Mouse (Mus musculus) CD4-positive naive resting alpha-beta T cell, adult 76 days (primary cell): ENCODE measurements around the gene Gm49416. TPM values are rescaled to one million over a fixed set of nuclear protein-coding genes. Genes with fewer than 3 reads are reported as not detected.

Experiments
- total RNA-seq: library from RNA; stranded (reverse); gene quantifications from one replicate; pipeline ENCODE4 v1.2.4, GENCODE M21; 2023

Gm49416 gene
- total RNA-seq: 3.8 TPM

DNA sequence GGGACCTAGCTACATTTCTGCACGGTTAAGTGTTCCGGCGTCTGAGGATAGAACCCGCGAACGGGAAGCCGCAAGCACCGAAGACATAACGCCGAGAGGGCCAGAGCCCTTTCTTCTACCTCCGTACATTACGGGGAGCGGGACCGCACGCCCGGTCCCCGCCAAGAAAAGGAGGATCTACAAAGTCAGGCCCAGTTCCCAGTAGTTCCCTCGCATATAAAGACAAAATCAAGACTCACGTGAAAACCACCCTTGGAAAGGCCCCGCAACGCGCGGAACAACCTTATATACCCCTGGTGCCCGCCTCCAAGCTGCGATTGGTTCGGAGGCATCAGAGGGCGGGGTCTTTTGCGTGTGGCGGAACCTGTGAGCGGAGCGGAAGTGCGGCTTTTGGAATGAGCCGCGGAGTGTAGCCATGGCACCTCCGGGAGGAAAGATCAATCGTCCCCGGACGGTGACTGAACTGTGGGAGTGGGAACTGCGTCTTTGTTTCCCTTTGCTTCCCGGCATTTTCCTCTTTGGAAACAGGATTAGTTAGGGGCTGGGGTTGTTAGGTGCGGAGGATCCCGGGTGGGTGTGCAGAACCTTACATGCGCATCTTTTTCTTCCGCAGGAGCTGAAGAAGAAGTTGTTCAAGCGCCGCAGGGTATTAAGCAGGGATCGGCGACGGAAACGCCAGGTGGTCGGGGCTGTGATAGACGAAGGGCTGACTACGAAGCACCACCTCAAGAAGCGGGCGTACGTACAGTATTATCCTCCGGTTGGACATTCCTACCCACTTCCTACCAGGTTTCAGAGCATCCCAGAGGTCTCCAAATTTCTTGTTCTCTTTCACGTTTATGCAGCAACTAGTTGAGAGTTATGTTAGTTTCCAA is at the start of gene Gm49416, which contains the start of gene 1810009A15Rik:
TSS of gene Gm49416 (plus strand) at position 416 of the 875 bp plus-strand sequence.
TSS of gene 1810009A15Rik (plus strand) at position 343 of the 875 bp plus-strand sequence.

DNA sequence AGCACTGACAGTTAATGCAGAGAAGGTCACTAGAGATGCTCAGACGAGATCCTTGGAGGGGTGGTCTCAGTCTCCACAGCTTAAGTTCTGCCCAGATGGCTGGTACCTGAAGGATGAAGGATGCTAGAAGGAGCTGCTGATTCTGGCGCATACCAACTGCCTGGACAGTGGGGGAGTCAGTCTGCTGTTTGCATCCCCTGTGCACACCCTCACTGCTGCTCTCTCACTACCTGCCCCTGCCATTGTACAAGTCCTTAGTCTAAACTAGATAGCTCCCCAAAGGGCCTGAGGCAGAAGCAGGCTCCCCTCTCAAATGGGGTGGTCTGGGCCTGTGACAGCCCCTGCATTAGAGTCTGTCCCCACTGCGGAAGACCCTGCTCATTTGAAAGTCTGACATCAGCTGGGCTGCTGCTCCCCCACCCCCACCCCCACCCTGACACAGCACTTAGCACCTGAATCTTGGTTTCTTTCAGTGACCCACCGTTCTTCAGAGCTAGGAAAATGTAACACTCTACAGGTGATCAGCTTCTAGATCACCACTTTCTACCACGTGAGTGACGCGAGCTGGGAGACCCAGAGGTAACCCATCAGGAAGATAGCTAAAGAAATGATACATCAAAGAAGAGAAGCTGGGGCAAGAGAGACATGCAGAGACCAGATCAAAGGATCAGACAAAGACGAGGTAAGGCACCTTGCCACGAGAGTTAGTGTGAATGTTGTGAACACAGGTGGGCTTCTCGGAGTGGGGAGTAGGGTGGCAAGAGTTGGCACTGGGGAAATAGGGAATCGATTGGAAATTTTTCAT is 49.4 kb upstream of the Gm49416 start, which contains the start of gene Gng3:
TSS of gene Gng3 (minus strand) at position 92 of the 805 bp plus-strand sequence.

DNA sequence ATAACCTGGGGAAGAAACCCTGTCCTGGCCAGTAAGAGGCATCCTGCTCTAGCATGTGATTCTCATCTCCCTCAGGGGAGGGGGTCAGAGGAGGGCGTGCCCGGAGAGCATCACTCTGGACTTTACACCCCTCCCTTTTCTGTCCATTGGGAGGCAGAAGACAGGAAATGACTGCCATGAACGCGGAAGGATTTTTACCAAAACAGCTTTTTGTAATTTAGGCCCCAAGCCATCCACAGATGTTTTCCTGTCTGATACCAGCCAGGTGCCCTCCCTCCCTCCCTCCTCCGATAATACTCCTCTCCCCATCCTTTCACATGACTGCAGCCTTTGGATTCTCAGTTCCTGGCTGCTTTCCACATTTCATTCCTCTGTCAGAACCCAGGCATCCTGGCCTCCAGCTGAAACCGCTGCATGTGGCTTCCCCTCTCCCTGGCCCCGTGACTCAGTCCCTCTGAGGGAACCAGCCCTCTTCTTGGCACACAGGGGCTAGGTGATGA is 38.3 kb upstream of the Gm49416 start, which contains the start of gene Lrrn4cl:
TSS of gene Lrrn4cl (plus strand) at position 367 of the 500 bp plus-strand sequence.

DNA sequence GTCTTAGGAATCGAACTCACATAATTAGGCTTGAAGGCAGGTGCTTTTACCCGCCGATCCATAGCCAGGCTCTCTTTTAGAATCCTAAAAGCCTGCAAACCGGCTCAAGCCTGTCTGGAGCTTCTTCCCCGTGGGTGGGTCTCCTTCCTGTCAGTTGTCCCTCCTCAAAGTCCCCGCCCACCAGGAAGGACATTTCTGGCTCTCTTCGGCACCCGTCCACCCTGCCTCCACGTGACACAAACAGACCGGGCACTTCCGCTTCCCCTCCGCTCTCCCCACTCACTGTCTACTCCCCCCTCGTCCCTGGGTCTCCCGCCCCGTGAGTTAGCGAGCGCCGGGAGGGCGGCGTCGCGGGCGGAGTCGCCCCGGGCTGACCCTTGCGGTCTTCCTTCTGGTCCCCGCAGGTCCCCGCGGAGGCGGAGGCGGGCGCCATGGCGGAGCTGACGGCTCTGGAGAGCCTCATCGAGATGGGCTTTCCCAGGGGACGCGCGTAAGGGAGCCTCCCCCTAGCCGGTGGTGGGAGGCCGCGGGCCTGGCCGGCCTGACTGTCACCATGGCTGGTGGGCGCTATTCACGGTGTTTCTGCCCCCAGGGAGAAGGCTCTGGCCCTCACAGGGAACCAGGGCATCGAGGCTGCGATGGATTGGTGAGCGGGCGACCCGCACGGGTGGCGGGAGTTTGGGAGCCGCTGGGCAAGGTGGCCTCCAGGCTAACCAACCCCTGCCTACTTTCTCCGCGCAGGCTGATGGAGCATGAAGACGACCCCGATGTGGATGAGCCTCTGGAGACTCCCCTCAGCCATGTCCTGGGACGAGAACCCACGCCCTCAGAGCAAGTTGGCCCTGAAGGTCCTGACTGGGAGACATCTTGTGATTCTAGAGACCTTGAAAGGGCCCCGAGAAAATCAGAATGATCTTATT is 17.2 kb upstream of the Gm49416 start, which contains the start of gene Ubxn1:
TSS of gene Ubxn1 (plus strand) at position 230 of the 920 bp plus-strand sequence.

DNA sequence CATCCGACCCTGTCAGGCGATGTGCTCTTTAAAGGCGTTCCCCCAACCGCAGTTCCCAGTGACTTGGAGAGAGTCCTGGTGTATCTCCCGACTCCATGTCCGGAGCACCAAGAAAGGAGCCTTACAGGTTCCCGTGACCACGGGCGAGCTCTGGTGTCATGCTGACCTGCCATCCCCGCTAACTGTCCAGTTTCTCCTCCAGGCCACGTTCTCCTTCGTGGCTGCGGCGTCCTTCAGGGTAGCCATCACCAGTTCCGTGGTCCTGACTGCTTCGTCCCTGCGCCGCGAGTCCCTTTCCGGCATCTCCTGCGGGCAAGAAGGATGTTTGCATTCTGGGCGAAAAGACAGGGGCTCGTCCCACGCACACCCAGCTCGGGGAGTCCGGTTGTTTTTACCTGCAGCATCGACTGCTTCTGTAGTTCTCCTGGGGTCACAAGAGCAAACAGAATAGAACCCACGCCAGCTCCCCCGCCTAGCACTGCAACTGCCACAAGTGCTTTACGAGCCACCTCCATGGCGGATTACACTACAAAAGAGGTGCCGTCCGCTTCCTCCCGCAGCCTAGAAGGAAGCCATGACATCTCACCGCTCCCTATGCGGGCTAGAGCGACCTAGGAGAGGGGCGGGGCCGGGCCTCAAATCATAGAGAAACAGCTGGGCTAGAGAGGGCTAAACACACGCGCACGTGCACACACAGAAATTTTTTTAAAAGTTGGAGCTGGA is 8.3 kb upstream of the Gm49416 start, which contains the start of gene Uqcc3:
TSS of gene Uqcc3 (minus strand) at position 613 of the 723 bp plus-strand sequence.

DNA sequence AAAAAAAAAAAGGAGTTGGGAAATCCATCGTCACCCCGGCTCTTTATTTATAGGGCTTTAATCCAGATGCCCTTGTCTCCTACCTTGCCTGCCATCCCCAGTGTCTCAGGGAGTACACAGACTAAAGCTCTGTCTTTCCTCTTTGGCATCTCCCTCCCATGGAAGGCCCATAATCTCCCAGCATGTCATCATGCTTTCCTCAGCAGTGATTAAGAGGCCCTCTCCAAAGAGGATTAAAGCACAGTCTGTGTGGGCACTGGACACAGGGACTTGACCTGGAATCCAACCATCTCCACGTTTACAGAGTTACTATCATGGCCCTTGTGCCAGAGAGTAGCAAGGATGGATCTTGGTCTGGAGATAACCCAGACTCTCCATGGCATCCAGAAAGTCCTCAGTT is 5.1 kb upstream of the Gm49416 start, which contains the start of the genes Lbhd1 and Gm49403:
TSS of gene Lbhd1 (plus strand) at position 117 of the 400 bp plus-strand sequence.
TSS of gene Gm49403 (plus strand) at position 315 of the 400 bp plus-strand sequence.

DNA sequence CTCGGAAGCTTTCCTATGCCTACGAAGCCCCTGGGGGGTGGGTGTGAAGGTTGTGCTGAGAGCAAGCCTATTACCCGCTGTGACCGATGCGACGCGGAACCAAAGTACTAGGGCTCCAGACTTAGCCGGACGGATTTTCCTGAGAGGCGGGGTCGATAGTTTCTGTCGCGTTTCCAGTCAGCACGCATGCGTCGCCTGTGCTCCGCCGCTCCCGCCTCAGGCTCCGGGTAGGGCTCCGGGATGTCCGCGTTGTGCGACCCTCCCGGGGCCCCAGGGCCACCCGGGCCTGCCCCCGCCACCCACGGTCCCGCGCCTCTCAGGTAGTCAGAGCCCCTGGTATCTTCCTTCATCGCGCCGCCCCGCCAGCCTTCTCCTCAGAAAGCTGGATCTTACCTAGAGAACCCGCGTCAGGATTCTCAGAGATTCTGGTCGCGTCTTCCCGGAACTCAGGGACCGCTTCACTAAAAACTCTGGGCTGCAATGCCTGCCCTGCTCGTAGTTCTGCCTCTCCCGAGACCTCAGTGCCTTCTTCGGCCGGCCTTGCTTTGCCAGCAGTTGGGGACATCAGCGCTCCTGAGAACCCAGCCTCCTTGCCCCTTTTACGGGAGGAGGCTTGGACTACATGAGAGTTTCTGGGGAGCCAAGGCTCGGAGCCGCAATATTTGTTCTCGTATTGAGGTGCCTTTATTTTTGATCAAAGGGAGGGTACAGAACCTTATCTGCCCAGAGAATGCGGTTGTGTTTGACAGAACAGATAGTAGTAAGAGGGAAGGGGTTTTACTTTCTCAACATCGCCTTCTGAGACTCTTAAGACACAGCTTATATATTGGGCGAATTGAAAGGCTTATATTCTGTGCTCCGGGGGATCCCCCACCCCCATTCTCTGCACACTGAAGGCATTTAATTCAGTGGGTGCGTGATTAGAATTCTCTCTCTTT is 4.4 kb downstream of the Gm49416 start, which contains the start of gene Ints5:
TSS of gene Ints5 (plus strand) at position 177 of the 938 bp plus-strand sequence.

DNA sequence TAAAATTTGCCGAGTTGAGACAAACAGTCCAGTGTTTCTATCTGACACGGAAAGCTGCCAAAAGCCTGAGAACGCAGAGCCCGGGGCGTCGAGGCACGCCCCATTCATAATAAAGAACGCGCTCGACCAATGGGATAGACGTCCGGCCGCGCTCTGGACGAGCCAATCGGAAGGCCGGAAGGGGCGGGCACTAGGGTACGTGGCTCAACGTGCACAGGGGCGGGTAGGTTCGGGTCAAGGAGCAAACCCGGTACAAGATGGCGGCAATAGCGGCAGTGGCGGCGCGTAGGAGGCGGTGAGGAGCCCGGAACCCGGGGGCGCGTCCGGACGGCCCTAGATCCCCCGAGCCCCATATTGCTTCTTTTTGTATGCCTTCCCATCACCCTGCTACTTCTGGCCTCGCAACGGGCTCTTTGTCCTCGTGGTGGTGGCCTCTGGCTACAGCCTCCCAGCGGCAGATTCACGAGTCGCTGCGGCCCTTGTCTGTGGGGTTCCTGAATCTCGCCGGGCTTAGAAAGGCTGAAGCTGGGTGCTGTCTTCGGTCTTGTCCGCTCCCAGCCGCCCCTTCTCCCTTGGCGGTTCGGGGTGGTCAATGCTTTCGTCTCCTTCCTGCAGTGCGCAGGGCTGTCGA is 9.3 kb downstream of the Gm49416 start, which contains the start of gene Ganab:
TSS of gene Ganab (plus strand) at position 207 of the 631 bp plus-strand sequence.

DNA sequence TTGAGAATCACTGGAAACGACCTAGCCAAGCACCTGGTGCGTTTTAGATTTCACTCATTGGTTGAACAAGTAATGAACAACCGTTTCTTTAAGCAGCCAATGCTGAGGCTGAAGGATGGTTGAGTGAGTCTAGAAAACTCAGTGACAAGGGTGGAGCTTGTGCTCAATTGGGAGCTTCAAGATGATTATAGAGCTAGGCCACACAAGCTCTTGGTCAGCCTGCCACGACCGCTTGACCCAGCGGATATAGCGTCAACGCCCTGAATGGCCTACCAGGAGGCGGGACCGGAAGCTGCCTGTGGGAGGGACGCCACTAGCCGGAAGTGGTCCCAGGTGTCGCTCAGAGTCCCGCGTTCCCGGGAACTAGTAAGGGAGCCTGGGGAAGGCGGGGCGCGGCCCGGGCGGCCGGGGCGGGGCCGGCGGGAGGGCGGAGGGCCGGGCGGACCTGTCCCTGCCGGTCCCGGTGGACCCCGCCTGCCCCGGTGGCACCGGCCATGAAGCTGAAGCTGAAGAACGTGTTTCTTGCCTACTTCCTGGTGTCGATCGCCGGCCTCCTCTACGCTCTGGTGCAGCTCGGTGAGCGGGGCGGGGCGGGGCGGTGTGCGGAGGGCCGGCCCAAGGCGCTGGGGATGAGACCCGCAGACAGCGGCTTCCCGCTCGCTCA is 31.5 kb downstream of the Gm49416 start, which contains the start of gene B3gat3:
TSS of gene B3gat3 (plus strand) at position 302 of the 664 bp plus-strand sequence.

DNA sequence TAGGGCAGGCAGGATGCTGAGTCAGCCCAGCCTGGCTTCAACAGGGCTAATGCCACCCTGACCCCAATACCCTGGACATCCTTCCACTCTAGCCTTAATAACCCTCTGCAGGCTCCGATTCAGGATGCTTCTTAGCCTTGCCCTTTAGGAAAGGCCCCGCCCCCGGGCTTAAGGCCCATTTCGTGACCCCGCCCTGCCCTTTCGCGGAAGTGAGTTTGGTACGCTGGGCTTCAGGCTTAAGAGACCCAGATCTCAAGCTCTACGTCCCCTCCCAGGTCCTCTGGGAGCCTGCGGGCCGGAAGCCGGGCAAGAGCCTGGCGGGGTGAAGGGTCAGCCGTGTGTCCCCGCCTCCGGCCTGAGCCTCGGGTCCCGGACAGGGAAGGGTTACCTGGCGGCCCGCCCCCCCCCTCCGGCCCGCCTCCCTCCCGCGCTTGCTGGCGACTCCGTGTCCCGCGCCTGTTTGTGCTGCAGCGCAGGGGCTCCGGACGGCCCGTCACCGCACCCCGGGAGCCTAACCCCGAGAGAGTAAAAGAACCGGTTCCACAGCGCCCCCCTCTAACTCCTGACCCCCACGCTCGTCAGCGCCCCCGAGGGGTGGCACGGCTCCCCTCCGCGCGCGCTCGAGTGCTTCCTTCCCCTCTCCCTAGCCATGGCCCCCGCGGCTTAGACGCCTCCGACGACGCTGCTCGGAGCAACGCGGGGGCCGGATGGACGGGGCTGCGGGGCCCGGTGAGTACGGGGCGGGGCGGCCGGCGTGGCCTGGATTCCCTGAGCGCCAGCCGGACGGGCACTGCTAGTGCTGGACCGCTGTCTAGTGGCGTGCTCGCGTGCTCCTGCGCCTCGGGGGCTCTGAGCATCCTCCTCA is 40.7 kb downstream of the Gm49416 start, which contains the start of the genes Rom1 and Eml3:
TSS of gene Rom1 (minus strand) at position 133 of the 865 bp plus-strand sequence.
TSS of gene Eml3 (plus strand) at position 329 of the 865 bp plus-strand sequence.

DNA sequence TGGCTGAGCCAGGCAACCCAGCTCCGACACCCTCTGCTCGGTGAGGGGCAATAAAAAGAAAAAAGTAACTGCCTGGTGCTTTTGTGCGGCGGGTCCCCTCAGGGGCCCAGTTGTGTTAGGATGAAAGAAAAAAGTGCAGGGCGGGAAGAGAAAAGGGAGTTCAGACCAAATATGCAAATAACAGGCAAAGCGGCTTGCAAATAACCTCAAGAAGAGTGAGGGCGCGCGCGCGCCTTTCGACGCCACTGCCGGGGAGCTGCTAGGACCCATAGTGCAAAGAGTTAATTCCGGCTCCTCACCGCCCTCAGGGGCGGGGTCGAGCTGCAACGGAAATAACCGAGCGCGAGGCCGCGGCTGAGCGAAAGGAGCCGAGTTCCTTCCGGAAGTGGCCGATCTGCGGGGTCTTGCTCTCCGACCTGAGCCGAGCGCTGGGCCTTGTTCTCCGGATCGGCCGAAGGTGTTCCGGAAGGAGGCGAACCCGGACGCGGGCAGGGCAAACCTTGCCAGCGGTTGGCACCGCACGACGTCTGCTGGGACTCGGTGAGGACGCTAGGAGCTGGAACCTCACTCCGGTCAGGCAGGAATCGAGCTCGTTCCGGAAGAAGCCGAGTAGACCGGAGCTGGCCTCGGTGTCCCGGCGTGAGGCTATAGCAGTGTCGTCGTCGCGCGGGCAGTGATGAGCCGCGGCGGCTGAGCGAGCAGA is 52.9 kb downstream of the Gm49416 start, which contains the start of gene Mta2:
TSS of gene Mta2 (plus strand) at position 361 of the 703 bp plus-strand sequence.

Other genes starting within 250 kb of the Gm49416 start
- not detected for gene Chrm1, start 225.1 kb upstream of the Gm49416 start, total RNA-seq
- gene Slc3a2, start 165.6 kb upstream of the Gm49416 start, total RNA-seq: 200 TPM
- 89.2 TPM for gene Wdr74, start 153.1 kb upstream of the Gm49416 start, total RNA-seq
- gene 1700092M07Rik, start 148.2 kb upstream of the Gm49416 start, total RNA-seq: 2.3 TPM
- gene Stx5a, start 147.5 kb upstream of the Gm49416 start, total RNA-seq: 265 TPM
- 559 TPM for gene Nxf1, start 131.9 kb upstream of the Gm49416 start, total RNA-seq
- 30.8 TPM for gene Tmem223, start 117.9 kb upstream of the Gm49416 start, total RNA-seq
- gene Tmem179b, start 114.5 kb upstream of the Gm49416 start, total RNA-seq: 61.1 TPM
- gene Taf6l, start 102.5 kb upstream of the Gm49416 start, total RNA-seq: 9.8 TPM
- 50.4 TPM for gene Polr2g, start 90.3 kb upstream of the Gm49416 start, total RNA-seq
- 0.26 TPM for gene Zbtb3, start 86.4 kb upstream of the Gm49416 start, total RNA-seq
- gene Ttc9c, start 69.6 kb upstream of the Gm49416 start, total RNA-seq: 21.2 TPM
- 101 TPM for gene Hnrnpul2, start 68.9 kb upstream of the Gm49416 start, total RNA-seq
- 16.0 TPM for gene AC129217.1, start 59.2 kb upstream of the Gm49416 start, total RNA-seq
- gene Bscl2, start 51.5 kb upstream of the Gm49416 start, total RNA-seq: 37.6 TPM
- gene Gng3, start 49.7 kb upstream of the Gm49416 start, total RNA-seq: not detected
- gene Lrrn4cl, start 38.2 kb upstream of the Gm49416 start, total RNA-seq: 0.91 TPM
- gene Ubxn1, start 17.4 kb upstream of the Gm49416 start, total RNA-seq: 116 TPM
- 36.2 TPM for gene Uqcc3, start 8.0 kb upstream of the Gm49416 start, total RNA-seq
- gene Lbhd1, start 5.2 kb upstream of the Gm49416 start, total RNA-seq: 9.4 TPM
- gene Gm49403, start 5.0 kb upstream of the Gm49416 start, total RNA-seq: not detected
- 25.8 TPM for gene 1810009A15Rik, start 73 bp upstream of the Gm49416 start, total RNA-seq
- 18.6 TPM for gene Ints5, start 4.1 kb downstream of the Gm49416 start, total RNA-seq
- 134 TPM for gene Ganab, start 9.1 kb downstream of the Gm49416 start, total RNA-seq
- 41.9 TPM for gene B3gat3, start 31.4 kb downstream of the Gm49416 start, total RNA-seq
- gene Rom1, start 40.4 kb downstream of the Gm49416 start, total RNA-seq: 3.0 TPM
- 70.7 TPM for gene Eml3, start 40.6 kb downstream of the Gm49416 start, total RNA-seq
- gene Mta2, start 52.9 kb downstream of the Gm49416 start, total RNA-seq: 172 TPM
- 39.7 TPM for gene Tut1, start 64.9 kb downstream of the Gm49416 start, total RNA-seq
- gene Eef1g, start 78.1 kb downstream of the Gm49416 start, total RNA-seq: 533 TPM
- 74.3 TPM for gene Ahnak, start 100.4 kb downstream of the Gm49416 start, total RNA-seq
- not detected for gene Scgb1a1, start 199.0 kb downstream of the Gm49416 start, total RNA-seq
- gene Asrgl1, start 246.7 kb downstream of the Gm49416 start, total RNA-seq: 14.4 TPM